Mouse (Mus musculus): ENCODE data around the gene Lrrk2. TPM values are rescaled to one million over a fixed set of nuclear protein-coding genes. Genes with fewer than 3 reads are reported as not detected.

Gene Lrrk2
- polyA plus RNA-seq, 1 experiment: 4.2 TPM

- no peaks in the 10 kb centered on the region for H3K4me1 ChIP-seq (ENCODE audit: control insufficient read depth, insufficient read depth, low read length)
- no peaks in the 10 kb centered on the region for H3K36me3 ChIP-seq (ENCODE audit: control insufficient read depth, insufficient read depth, low read length)
- H3K27me3 ChIP-seq (ENCODE audit: control insufficient read depth, insufficient read depth, low read length): no peaks in the 10 kb centered on the region
- H3K27ac ChIP-seq (ENCODE audit: control insufficient read depth, insufficient read depth, low read depth, low read length): no peak overlapping the region
- TF ChIP-seq POLR2A (IDR thresholded peaks at IDR 0.05; ENCODE audit: control insufficient read depth, low read depth, low read length) (no peak), CTCF (IDR thresholded peaks at IDR 0.05; ENCODE audit: control insufficient read depth, insufficient read depth, insufficient replicate concordance, low read depth, low read length) (no peak)
- no peak overlapping the region for H3K4me3 ChIP-seq (ENCODE audit: control insufficient read depth, low read depth, low read length)
Measured at GRCm38 (mm10) chr15:91661079-91661369, 12.0 kb upstream of the Lrrk2 start.

DNA sequence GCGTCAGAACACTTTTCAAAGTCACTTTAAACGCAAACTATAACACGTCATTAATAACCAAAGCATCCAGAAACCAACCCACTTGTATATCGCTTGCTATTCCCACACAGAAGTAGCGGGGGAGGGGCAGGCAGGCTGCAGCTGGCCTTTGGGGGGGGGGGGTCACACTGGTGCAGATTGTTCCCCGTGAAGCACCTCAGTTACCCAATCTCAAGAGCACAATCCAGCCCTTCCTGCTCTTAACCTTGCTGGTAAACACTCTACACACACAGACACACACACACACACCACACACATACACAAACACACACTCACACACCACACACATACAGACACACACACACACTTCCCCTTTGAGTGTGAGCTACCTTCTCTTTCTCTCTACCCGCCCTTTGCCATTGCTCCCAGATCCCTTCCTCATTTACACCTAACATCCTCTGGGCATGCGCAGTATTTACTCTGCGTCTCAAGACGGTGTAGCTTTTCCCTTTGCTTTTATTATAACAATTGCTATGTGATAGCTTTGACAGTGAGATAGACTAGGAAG is 8.3 kb upstream of the Lrrk2 start:
- H3K27me3 ChIP-seq (ENCODE audit: control insufficient read depth, insufficient read depth, low read length): no peaks in the 10 kb centered on the region
- TF ChIP-seq CTCF (IDR thresholded peaks at IDR 0.05; ENCODE audit: control insufficient read depth, insufficient read depth, insufficient replicate concordance, low read depth, low read length) (no peak), POLR2A (IDR thresholded peaks at IDR 0.05; ENCODE audit: control insufficient read depth, low read depth, low read length) (no peak)
- no peaks in the 10 kb centered on the region for H3K36me3 ChIP-seq (ENCODE audit: control insufficient read depth, insufficient read depth, low read length)
- H3K4me3 ChIP-seq (ENCODE audit: control insufficient read depth, low read depth, low read length): no peak overlapping the region
- H3K4me1 ChIP-seq (ENCODE audit: control insufficient read depth, insufficient read depth, low read length): no peaks in the 10 kb centered on the region
- H3K27ac ChIP-seq (ENCODE audit: control insufficient read depth, insufficient read depth, low read depth, low read length): no peak overlapping the region

GRCm38 (mm10) chr15:91665530-91665929 is 7.4 kb upstream of the Lrrk2 start:
- H3K27me3 ChIP-seq (ENCODE audit: control insufficient read depth, insufficient read depth, low read length): no peaks in the 10 kb centered on the region
- H3K4me3 ChIP-seq (ENCODE audit: control insufficient read depth, low read depth, low read length): no peak overlapping the region
- no peak overlapping the region for H3K27ac ChIP-seq (ENCODE audit: control insufficient read depth, insufficient read depth, low read depth, low read length)
- no peaks in the 10 kb centered on the region for H3K36me3 ChIP-seq (ENCODE audit: control insufficient read depth, insufficient read depth, low read length)
- H3K4me1 ChIP-seq (ENCODE audit: control insufficient read depth, insufficient read depth, low read length): no peaks in the 10 kb centered on the region
- no peak for TF ChIP-seq CTCF (IDR thresholded peaks at IDR 0.05; ENCODE audit: control insufficient read depth, insufficient read depth, insufficient replicate concordance, low read depth, low read length)

DNA sequence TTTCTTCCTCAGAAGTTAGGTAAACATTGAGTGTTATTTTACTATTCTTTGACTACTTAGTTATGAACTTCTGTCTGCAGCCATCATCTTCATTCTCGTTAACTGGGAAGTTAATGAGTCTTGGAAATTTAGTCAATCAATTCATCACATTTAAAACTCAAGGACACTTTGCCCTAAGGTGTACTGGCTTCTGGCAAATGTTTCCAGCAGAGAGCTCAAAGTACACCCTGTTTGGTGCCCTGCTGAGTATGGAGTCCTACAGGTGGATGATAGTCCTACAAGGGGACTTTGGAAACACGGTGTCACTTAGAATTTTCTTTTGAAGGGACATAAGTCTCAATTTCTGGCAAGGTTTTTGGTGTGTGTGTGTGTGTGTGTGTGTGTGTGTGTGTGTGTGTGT is 1.8 kb upstream of the Lrrk2 start:
- Histone ChIP-seq H3K36me3 (ENCODE audit: control insufficient read depth, insufficient read depth, low read length) (no peaks in the 10 kb centered on the region), H3K4me3 (ENCODE audit: control insufficient read depth, low read depth, low read length) (no peak overlapping the region), H3K27ac (ENCODE audit: control insufficient read depth, insufficient read depth, low read depth, low read length) (no peak overlapping the region), H3K27me3 (ENCODE audit: control insufficient read depth, insufficient read depth, low read length) (no peaks in the 10 kb centered on the region), H3K4me1 (ENCODE audit: control insufficient read depth, insufficient read depth, low read length) (peaks cover 2% of the 10 kb centered on the region)
- no peak for TF ChIP-seq CTCF (IDR thresholded peaks at IDR 0.05; ENCODE audit: control insufficient read depth, insufficient read depth, insufficient replicate concordance, low read depth, low read length)
- TF ChIP-seq POLR2A (IDR thresholded peaks at IDR 0.05; ENCODE audit: control insufficient read depth, low read depth, low read length): no peak

GRCm38 (mm10) chr15:91671987-91672386 is 988 bp upstream of the Lrrk2 start:
- H3K27me3 ChIP-seq (ENCODE audit: control insufficient read depth, insufficient read depth, low read length): no peaks in the 10 kb centered on the region
- H3K36me3 ChIP-seq (ENCODE audit: control insufficient read depth, insufficient read depth, low read length): no peaks in the 10 kb centered on the region
- H3K4me1 ChIP-seq (ENCODE audit: control insufficient read depth, insufficient read depth, low read length): peaks cover 2% of the 10 kb centered on the region
- no peak overlapping the region for H3K27ac ChIP-seq (ENCODE audit: control insufficient read depth, insufficient read depth, low read depth, low read length)
- no peak overlapping the region for H3K4me3 ChIP-seq (ENCODE audit: control insufficient read depth, low read depth, low read length)
- TF ChIP-seq CTCF (IDR thresholded peaks at IDR 0.05; ENCODE audit: control insufficient read depth, insufficient read depth, insufficient replicate concordance, low read depth, low read length): no peak
- TF ChIP-seq POLR2A (IDR thresholded peaks at IDR 0.05; ENCODE audit: control insufficient read depth, low read depth, low read length): no peak

- peak overlapping the region; percentile 82 for H3K4me3 ChIP-seq (ENCODE audit: control insufficient read depth, low read depth, low read length)
- no peaks in the 10 kb centered on the region for H3K36me3 ChIP-seq (ENCODE audit: control insufficient read depth, insufficient read depth, low read length)
- H3K4me1 ChIP-seq (ENCODE audit: control insufficient read depth, insufficient read depth, low read length): peaks cover 2% of the 10 kb centered on the region
- peak overlapping the region; percentile 79; the same call in 1 of the 2 replicates for H3K27ac ChIP-seq (ENCODE audit: control insufficient read depth, insufficient read depth, low read depth, low read length)
- H3K27me3 ChIP-seq (ENCODE audit: control insufficient read depth, insufficient read depth, low read length): no peaks in the 10 kb centered on the region
- TF ChIP-seq POLR2A (IDR thresholded peaks at IDR 0.05; ENCODE audit: control insufficient read depth, low read depth, low read length) (no peak), CTCF (IDR thresholded peaks at IDR 0.05; ENCODE audit: control insufficient read depth, insufficient read depth, insufficient replicate concordance, low read depth, low read length) (no peak)
Measured at GRCm38 (mm10) chr15:91673569-91673905, 562 bp downstream of the Lrrk2 start.

DNA sequence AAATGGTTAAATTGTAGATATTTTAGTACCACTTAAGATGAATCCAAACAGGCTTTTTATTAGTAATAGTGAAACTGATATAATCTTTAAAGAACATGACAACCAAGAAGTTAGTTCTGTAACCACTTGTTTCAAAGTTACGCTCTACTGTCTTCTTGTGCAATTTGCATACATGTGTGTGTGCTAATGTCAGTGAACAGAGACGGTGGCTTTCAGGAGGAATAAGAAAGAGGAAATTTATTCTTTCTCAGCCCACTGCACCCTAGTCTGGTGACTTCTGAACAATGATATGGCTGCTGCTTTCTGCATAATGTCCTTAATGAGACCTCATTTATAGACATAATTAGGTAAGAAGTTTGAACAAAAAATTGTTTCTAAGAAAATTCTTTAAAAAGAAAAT is 7.1 kb downstream of the Lrrk2 start:
- H3K4me1 ChIP-seq (ENCODE audit: control insufficient read depth, insufficient read depth, low read length): no peaks in the 10 kb centered on the region

More for the DNA sequence above, 7.1 kb downstream of the Lrrk2 start:
- no peak for TF ChIP-seq POLR2A (IDR thresholded peaks at IDR 0.05; ENCODE audit: control insufficient read depth, low read depth, low read length)
- no peak for TF ChIP-seq CTCF (IDR thresholded peaks at IDR 0.05; ENCODE audit: control insufficient read depth, insufficient read depth, insufficient replicate concordance, low read depth, low read length)
- H3K4me3 ChIP-seq (ENCODE audit: control insufficient read depth, low read depth, low read length): no peak overlapping the region
- no peaks in the 10 kb centered on the region for H3K36me3 ChIP-seq (ENCODE audit: control insufficient read depth, insufficient read depth, low read length)
- H3K27ac ChIP-seq (ENCODE audit: control insufficient read depth, insufficient read depth, low read depth, low read length): no peak overlapping the region
- no peaks in the 10 kb centered on the region for H3K27me3 ChIP-seq (ENCODE audit: control insufficient read depth, insufficient read depth, low read length)

Measured in testis, adult 2 months (tissue).